Mouse (Mus musculus) neural tube, embryonic 10.5 days (tissue): ENCODE measurements around the gene Cdk13.

Experiments
- DNase-seq: peaks from one replicate; pipeline ENCODE4 v3.0.0-alpha.2; 2017; ENCODE audit warnings: low spot score; ENCODE audit errors: extremely low spot score

Gene Cdk13

DNA sequence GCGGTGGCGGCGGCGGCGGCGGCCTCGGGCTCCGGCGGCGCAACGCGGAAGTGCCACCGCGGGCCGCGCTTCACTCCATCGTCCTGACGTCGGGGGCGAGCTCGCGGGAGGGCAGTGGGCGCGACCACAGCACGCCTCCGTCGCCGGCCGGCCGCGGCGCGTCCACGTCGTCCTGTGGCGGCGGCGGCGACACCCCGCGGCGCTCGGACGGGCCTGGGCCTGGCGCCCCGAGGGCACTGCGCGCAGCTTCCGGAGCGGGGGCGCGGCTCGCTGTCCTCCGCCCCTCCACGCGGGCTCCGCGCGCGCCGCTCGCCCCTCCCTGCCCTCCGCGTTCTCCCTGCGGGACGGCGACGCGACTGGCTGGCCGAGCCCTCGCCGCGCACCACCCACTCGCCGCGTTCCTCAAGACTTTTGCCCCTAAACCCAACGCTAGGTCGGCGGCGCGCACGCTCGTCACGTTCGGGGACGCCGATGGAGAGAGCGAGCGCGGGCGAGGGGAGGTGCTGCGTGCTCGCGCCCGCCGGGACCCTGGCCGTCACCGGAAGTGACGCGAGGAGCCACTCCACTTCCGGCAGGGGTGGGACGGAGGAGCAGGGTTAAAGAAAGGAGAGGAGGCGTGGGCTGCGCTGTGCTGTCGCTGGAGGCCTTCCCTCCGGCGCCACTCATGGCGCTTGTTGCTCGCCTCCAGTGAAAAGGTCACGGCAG, at the start of gene Cdk13:
Gene Cdk13 (minus strand): TSS at position 189 of the 705 bp plus-strand sequence.
- peak; percentile 100 for DNase-seq

DNA sequence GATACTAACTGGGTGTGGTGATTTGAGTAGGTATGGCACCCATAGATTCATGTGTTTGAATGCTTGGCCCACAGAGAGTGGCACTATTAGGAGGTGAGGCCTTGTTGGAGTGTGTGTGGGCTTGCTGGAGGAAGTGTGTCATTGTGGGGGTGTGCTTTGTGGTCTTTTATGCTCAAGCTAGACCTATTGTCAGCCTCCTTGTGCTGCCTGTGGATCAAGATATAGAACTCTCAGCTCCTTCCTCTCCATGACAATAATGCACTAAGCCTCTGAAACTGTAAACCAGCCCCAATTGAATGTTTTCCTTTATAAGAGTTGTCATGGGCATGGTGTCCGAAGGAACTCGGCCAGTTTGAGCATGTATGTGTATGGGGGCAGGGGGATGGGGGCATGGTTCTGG, 38.4 kb upstream of the Cdk13 start:
- DNase-seq: no peak

DNA sequence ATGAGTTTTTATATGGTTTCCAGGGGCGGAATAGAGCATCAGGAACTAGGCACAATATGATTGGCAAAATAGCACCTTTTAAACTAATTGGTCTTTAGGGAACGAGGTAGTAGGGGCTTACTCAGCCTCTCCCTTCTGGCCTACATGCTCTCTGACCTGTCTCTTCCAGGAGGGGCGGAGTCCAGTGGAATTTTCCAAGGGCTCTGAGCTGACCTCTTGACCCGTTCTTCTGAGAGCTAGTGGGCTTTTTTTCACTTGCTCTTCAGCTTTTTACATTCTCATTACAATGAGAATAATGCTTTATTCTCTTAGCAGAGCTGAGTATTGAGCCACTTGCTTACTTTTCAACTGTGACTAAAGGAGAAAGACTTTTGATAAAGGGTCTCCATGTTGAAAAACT, 37.9 kb upstream of the Cdk13 start:
- no peak for DNase-seq

DNA sequence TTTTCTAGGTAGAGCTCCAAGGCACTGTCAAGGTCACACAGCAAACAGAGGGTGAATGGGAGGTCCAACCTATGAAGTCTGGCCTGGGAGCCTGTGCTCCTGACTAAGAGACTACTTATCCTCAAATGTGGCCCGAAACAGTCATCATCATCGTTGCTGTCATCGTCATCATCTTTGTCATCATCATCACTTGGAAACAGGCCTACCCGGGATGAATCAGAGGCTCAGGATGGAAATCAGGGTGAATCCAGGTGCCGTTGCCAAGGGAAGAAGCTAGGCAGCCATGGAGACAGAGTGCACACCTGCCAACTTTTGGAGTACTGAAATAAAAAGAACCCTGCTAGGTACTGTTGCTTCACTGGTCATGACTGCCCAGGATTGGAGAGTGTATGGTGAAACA, 34.2 kb upstream of the Cdk13 start:
- DNase-seq: no peak

DNA sequence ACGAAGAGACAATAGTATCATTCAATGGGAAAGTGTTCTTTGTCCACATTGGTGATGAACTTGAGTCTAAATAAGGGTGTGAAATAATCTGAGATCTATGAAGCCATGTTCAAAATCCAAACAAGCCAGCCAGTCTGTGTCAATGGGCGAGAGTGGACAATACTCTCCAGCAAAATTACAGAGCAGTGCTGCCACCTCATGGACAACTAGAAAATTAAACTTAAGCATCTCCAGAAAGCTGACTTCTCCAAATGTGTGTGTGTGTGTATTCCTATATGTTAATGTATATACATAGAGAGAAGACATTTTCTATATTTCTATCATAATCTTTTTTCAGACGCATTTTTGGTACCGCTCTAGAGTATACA, 33.6 kb upstream of the Cdk13 start:
- DNase-seq: peak; percentile 44

DNA sequence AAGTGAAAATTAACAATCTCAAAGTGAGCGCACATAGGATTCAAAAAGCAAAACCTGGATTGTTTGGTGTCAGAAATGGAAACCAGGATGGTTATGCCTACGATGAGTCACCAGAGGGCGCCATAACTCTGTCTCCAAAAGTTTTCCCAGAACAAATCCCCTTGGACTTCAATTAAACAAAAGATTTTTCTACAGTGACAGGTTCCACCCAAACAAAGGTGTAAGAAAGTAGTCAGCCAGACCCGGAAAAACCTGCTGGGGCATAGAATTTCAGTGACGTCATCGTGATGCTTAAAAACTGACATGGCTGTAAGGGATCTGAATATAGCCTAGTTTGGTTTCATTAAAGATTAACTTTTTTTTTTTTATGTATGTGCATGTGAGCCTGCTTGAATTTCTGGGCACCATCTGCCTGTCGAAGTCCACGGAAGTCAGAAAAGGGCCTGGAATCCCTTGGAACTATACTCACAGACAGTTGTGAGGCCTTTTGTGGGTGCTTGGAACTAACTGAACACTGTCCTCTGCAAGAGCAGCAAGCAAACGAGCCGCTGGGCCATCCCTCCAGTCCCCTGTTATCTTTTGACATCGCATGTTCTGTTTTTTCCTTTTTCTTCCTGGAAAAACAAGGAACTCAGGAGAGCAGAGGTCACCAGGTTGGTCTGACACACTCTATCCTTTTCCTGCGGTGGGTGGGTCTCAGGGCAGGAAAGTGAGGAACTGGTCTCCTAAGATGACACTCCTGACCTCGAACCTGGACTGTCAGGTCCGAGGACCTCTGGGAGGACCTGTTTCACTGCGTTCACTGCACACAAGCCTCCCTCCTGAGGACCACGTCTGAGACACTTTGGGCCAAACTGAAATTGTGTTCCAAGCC, 33.0 kb upstream of the Cdk13 start:
- DNase-seq: peak; percentile 49

DNA sequence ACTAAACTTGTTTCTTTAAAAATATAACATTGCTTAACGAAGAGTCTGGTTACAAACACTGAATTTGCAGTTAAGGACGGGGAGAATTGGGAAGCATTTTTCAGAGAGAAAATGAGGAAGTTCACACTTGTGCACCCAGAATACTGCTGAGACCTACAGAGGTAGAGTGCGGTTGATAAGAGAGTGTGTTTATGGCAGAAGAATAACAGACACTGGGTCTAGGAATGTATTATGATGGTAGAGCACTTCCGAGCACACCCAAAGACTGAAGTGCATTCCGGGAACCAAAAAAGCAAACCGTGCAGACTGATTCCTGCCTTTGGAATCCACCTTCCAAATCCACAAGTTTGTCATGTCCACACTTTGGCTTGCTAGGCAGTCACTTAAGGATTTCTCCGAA, 31.9 kb upstream of the Cdk13 start:
- DNase-seq: no peak

DNA sequence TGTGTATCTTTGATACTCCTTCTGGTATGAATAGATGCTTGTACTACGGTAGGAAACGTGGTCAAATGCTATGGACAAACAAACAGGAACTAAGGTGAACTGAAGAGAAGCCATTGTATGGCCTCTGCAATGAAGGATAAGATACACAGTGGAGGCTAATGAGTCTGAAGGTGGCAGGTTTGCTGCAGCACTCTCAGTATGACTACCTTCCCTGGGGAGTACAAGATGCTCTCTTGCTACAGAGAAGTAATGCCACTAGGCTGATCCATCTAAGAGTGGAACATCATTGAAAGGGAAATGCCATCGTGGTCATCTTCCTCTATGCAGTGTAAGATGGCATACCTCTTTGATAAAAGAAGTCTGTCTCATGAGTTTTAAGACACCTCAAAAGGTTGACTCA, 28.0 kb upstream of the Cdk13 start:
- DNase-seq: no peak

DNA sequence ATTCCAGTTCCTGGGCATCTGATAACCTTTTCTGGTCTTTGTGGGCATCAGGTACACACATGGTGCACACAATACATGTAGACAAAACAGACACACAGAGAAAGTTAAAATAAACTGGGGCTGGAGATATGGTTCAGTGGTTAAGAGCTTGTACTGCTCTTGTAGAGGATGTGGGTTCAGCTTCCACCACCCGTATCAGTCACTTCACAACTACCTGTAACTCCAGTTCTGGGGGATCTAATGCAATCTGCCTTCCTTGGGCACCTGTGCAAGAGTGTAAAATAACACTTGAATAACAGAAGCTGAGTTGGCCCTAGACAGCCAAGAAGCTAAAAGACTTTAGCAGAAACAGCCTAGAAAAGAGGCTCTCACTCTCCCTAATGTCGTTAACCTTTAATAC, 12.3 kb upstream of the Cdk13 start:
- DNase-seq: no peak

DNA sequence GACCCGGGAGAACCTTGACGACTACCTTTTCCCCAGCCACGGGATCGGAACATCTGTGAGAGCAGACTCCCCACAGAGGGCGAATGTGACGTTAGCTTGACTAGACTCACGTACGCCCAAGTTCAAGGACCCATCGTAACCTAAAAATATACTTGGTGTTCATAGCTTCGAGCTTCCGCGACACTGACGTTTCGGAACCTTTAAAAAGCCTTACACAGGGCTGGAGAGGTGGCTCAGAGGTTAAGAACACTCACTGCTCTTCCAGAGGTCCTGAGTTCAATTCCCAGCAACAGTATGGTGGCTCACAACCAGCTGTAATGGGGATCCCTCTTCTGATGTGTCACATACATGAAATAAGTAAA, 698 bp upstream of the Cdk13 start:
- no peak for DNase-seq

DNA sequence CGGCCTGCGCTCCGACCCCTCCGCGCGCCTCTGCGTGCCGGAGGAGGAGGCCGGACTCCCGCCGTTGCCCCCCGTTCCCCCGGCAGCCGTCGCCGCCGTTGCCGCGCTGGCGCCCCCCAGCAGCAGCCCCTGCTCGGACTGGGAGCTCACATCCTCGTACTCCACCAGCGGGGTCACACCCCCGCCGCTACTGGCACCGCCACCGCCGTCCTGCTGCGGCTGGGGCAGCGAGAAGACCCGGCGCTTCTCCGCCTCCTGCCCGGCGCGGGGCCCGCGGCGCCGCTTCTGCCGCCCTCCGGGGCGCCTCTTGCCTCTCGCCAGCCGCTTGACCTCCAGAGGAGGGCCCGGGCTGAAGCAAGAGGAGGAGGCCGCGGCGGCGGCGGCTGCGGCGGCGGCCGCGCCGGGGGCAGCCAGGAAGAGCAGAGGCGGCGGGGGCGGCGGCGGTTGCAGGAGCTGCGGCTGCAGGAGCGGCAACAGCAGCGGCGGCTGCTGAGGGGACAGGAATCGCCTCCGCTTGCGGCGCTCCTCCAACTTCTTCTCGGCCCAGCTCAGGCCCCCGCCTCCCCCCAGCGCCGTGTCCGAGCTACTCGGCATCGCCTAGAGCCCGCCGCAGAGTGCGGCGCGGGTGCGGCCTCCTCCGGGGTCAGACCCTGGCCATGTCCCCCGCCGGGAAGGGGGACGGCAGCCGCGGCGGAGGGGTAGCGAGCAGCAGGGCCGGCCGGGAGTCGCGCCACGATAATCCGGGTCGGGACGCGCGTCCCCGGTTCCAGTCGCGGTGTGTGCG, 647 bp downstream of the Cdk13 start:
- peak; percentile 80 for DNase-seq

DNA sequence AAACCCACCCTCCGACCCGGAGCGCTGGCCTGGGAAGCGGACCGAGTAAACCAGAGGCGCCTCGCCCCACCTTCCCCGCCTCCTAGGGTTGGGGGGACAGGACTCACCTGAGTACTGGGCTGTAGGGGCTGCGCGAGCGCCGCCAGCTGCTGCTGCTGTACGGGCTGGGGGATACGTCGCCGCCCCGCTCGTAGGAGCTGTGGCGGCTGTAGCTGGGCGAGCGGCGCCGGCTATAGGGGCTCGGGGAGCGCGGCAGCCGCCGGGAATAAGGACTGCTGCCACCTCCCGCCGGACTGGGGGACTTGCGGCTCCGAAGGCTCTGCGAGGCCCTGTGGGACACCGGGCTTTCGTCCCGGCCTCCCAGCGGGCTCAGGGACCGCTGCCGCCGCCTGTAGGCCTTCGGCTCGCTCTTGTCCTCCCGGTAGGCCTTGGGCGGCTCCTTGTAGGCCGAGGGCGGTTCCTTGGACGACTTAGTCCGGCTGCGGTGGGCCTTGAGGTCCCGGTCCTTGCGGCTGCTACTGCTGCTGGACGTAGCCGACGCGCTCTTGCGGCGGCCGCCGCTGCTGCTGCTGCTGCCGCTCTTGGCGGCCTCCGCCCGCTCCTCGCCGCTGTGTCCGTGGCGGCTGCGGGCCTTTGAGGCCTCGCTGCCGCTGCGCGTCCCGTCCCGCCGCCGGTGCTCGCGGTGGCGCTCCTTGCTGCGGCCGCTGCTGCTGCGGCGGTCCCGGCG, 1.4 kb downstream of the Cdk13 start:
- DNase-seq: peak; percentile 76

DNA sequence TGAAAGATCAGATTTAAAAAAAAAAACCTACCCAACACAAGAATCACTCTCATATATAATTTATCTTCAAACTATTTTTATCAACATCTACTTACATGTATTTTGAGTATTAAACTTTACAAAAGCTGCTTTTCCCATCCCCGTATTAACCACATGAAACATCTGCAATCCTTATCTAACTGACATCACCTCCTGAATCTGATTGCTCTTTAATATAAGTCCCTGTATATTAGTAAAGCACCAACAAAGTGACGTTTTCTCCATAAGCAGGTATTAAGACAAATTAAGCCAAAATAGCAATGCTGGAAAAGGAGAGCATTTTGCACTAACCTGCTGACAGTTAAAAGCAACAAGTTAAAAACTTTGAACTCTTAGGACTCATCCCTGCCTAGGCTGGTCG, 2.0 kb downstream of the Cdk13 start:
- no peak for DNase-seq

DNA sequence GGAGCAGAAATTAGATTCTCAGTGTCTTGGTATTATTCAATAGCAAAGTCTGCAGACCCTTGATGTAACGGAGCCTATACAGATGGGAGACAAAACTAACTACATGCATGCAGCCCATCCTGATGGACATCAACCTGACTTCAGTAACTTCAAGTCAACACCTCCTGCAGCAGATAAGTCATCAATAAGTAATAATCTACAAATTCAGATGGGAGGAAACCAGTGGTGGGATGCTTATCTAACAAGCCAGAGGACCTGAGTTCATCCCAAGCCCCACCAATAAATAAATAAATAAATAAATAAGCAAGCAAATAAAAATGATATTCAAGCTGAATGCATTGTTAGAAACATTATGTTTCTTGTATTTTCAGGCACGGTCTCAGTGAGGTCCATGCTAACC, 5.2 kb downstream of the Cdk13 start:
- DNase-seq: no peak

DNA sequence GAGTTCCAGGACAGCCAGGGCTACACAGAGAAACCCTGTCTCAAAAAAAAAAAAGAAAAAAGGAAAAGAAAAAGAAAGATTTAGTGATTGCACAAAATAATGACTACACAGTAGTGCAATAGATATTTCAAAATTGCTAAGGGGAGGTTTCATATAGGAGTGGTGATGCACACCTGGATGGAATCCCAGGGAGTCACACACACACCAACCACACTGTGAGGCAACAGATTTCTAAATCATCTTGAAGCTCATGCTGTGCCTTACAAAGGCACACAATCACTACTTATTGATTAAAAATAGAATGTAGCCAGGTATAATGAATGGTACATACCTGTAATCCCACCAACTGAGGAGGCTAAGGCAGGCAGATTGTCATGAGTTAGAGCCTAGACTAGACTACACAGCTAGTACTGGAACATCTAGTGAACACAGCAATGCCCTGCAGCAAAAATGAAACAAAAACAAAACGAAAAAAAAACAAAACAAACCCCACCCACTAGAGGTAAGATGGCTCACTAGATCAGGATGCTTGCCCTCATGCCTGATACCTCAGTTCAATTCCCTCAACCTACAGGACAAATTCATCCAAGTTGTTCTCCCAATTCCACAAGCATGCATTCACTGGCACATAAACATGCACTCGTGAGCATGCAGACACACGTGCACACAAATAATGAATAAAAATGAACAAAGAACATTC, 9.0 kb downstream of the Cdk13 start:
- no peak for DNase-seq

DNA sequence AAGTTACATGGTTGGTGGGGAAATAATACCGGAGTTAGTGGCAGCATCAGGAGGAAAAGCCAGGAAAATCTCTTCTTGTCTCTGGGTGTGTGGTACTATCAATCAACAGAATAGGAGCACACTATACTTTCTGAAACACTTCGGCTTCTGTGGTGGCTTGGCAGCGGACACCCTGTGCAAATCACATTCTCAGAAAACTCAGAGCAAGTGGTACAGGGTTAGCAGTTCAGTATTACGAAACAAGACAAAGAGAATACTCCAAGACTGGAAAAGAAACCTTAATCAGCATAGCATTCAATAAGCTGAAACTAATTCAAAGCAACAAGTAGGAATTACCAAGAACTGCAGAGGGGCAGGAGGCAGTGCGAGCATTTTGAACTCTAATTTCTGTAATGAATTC, 21.3 kb downstream of the Cdk13 start:
- DNase-seq: no peak

DNA sequence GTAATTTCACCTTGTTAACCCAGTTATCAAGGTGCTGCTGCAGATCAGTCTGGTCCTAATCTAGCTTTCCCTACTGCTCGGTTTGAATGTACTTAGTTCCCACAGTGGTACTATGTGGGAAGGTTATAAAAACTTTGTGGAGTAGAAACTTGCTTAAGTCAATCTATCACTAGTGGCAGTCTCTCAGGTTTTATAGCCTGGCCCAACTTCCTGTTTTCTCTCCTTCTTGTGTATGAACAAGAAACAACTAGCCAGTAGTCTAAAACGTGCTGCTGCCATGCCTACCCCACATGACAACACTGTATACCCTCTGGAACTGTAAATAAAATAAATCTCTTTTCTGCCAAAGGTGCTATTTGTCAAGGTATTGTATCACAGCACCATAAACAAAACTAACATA, 25.0 kb downstream of the Cdk13 start:
- DNase-seq: no peak

DNA sequence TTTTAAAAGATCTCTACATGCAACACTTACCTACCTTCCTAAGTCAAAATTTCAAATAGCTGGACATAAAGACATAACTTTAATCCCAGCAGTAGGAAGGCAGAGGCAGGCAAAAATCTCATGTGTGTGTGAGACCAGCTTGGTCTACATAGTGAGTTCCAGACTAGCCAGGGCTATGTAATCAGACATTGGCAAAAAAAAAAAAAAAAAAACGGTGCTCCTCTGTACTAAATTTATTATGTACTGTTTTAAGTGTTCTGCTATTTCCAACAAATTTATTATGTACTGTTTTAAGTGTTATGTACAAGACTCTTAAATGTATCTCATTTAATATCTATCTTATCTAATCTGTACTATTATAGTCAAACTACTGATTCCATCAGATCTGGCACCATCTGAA, 28.6 kb downstream of the Cdk13 start:
- no peak for DNase-seq

DNA sequence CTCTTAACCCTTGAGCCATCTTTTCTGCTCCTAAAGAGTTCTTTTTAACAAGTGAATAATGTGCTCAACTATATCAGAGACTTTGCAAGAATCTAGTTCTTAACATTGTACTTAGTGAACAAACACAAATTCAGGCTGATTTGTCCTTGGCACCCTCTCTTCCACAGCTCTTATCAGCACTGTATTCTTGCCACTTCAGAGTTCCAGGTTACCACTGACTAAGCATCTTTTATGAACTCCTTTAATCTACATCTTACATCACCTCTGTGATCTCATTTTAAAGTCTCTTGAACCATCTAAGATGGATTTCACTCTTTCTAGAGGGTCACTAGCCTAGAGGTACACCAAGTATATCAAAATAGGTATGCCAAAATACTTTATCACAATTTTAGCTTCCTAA, 29.5 kb downstream of the Cdk13 start:
- DNase-seq: no peak

DNA sequence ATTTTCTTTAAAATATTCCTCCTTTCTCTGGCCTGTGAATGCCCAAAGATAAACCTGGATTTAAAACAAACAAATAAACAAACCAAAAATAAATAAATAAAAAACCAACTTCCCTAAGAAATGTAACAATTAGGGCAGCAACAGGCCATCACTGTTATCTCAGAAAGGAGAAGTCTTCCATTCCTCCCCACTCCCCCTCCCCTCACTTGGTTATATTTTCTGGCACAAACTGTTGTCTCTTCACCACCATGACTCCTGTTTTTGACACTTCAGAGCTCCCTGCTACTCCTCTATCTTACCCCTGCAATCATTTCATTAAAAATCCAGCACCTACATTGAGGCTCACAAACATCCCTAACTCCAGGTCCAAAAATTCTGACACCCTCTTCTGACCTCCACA, 31.8 kb downstream of the Cdk13 start:
- no peak for DNase-seq

DNA sequence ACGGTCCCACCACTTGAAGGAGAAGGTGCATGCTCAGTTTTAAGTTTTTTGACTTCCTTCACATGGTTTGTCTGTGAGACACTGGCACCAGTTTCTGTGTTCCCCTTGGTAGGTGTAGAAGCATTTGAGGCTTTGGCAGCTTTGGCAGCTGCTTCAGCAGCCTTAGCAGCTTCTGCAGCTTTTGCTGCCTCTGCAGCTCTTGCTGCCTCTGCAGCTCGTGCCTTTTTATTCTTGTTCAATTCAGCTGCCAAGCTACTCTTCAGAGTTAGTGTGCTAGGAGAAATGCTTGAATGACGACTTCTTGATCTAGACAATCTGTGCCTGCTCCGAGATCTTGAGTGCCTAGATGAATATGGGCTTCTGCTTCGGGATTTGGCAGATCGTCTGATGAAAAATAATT, 32.3 kb downstream of the Cdk13 start:
- no peak for DNase-seq
